Mouse (Mus musculus): ENCODE data around the gene Smad6.

Smad6 gene

DNA sequence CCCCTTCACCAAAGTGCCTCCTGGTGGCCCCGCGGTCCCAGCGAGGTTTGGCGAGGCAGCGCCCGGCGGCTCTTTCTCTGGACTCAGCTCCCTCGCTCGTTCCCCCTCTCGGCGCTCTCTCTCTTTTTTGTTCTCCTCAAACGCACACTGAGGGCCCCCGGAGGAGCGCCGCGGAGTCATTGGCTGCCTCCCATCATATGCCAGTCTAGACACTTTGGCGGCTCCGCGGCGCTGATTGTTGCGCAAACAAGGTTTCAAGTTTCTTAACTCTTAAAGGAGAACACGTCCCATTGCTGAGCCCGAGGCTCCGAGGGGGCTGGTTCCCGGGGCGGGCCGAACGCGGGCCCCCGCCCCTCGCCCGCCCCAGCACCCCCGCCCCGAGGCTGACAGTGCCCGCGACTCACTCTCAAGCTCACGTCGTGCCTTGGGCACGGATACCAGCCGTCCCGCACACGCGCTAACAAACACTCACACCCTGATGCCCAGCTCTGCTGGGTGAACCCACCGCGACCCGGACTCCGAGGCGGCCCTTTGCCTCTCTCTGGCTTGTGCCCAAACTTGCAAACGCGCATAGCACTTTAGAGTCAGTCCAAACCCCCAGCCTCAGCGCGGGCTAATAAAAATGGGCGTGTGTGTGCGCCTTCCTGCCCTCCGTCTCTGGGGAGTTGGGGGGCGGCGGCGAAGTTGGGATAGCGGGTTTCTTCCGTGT lies at the start of gene Smad6:
Gene Smad6, minus strand, starts transcription at position 207 of the 709 bp plus-strand sequence.
- DNase-seq (ENCODE audit: low spot score in 2 of 2), result peak; percentile 26 to 56

DNA sequence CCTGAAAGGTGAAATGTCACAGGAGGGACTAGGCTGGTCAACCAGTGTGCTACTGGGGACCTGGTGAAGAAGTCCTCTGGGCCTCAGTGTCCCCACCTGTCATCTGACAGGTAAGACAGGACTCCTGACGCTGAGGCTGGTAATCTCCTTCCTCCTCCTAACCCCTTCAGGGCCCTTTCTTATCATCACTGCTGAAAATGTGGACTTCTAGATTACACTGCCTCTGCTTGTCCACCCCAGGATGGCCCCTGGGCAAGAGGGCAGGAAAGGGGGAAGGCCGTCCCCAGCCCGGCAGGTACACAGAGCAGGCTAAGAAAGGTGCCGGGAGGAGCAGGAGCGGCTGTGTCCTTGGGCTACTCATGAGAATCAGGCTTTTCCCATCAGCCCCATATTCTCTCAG lies 48.8 kb upstream of the Smad6 start:
- no peak for DNase-seq (ENCODE audit: low spot score in 2 of 2)

GRCm38 (mm10) chr9:64069131-64069530 lies 47.3 kb upstream of the Smad6 start:
- no peak for DNase-seq (ENCODE audit: low spot score in 2 of 2)

DNA sequence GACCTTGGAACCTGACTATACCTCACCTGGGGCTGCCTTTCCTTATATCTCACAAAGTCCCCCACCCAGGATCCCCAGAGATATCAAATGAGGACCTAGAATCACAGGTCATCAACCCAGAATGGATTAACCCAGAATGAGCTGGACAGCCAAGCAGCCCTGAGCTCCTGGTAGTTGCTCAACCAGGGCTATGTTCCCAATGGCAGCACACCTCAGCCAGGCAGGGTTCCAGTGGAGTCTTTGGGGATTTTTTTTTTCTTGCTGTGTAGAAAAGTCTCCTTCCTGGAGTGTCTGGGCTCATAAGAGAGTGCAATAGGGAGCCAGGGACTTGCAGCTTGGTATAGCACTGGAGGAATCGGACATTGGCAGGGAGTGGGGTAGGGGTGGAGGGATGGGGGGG lies 46.7 kb upstream of the Smad6 start:
- DNase-seq (ENCODE audit: low spot score in 2 of 2), result no peak

DNA sequence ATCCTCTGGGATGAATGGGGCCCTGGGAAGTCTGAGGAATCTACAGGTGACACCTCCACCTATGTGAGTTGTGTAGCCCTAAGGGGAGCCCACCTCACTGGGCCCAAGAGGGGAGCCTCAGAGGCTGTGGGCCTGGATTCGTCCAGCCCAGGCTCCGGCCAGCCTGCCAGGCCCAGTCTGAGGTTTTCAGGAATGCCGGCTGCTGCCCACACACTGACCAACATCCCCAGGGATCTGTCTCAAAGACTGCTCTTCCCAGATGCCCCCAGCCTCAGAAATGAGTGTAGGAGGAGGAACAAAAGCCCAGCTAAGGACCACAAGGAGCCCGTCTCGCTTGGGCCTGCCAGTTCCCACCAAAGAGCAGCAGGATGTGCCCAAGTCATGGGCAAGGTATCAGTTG lies 45.9 kb upstream of the Smad6 start:
- DNase-seq (ENCODE audit: low spot score in 2 of 2), result no peak

DNA sequence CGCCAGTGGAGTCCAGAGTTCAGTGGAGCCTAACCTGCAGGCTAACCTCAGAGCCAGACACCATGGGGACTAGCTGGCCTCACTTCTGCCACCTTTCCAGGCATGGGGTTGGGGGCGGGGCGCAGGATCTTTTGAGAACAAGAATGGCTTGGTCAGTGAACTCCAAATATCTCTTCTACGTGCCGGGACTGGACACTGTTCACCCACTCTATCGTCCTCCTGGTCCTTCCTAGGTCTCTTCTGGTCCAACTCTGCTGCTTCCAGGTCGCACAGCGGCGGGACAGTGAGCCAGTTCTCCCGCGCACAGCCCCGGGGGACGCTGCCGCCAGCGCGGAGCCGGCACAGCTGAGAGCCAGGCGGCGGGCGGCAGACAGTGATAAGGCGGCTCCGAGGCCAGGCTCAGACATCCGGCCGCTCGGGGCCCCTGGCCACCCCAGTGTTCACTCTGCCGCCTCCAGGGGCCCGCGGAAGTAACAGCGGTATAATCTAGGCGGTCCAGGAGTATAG lies 38.2 kb upstream of the Smad6 start:
- peak; percentile 21 to 28 for DNase-seq (ENCODE audit: low spot score in 2 of 2)

DNA sequence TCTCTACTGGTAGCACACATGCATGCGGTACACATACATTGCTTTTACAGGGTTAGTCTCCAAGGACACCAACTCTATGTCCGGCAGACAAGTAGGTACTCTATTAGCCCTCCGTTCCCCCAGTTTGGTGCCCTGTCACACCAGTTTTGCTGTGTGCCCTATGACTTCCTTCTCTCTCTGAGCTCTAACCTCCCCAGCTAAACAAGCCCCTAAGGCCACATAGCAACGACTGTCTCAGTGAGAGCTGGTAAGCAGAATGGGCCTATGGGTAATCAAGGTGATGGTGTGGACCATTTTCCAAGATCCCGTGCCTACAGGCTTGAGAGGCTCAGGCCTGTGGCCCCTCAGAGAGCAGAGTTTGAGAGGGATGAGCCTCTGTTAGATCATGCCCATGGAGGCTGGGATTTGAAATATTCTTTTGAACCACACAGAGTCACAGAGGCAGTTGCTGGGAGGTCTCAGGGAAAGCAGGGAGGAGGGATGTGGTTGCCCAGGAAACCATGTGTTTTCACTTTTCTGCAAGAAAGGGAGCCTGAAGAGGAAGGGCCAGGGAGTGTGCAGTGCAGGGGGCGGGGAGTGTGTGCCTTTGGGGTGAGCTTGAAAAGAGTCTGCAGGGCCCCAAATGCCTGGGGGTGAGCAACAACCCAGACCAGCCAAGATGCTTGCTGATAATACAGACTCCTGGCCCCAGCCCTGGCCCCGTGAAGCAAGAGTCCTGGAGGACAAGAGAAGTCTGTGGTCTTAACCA lies 36.2 kb upstream of the Smad6 start:
- no peak for DNase-seq (ENCODE audit: low spot score in 2 of 2)

- DNase-seq (ENCODE audit: low spot score in 2 of 2), result no peak
These were observed 33.3 kb upstream of the Smad6 start for GRCm38 (mm10) chr9:64055162-64055561.

DNA sequence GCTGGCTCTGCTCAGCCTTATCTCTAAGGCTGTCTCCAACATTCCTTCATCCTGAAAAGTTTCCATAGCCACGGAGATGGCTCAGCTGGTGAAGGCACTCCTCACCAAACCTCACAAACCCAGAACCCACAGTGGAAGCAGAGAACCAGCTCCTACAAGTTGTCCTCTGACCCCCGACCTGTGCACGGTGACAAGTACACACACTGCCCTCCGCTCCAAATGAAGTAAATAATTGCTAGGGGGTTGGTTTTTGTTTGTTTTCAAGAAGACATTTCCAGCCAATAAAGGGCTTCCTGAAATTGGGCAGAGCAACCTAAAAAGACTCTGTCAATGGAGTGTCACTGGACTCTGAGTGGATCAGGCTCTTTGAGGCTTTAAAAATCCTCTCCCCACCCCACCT lies 31.9 kb upstream of the Smad6 start:
- no peak for DNase-seq (ENCODE audit: low spot score in 2 of 2)

DNA sequence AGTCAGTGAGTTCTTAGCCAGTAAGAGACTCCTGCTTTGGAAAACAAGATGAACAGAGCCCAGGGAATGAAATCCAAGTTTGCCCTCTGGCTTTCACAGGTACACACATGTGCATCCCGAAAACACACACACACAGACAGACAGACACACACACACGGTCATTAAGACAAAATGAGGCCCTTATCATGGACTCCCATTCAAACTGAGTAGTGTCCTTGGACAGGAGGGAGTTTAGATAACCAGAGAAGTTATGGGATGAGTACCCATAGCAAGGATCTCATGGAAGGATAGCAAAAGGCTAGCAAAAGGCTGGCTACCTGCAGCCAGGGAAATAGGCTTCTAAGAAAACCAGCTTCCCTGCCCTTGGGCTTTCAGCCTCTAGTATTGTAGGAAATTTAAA lies 29.4 kb upstream of the Smad6 start:
- no peak for DNase-seq (ENCODE audit: low spot score in 2 of 2)

GRCm38 (mm10) chr9:64050513-64051065 lies 28.7 kb upstream of the Smad6 start:
- DNase-seq (ENCODE audit: low spot score in 2 of 2), result no peak

- DNase-seq (ENCODE audit: low spot score in 2 of 2), result peak; percentile 69 to 71
These were observed 27.9 kb upstream of the Smad6 start for GRCm38 (mm10) chr9:64049471-64050380.

- no peak for DNase-seq (ENCODE audit: low spot score in 2 of 2)
These were observed 23.4 kb upstream of the Smad6 start for GRCm38 (mm10) chr9:64045117-64045890.

DNA sequence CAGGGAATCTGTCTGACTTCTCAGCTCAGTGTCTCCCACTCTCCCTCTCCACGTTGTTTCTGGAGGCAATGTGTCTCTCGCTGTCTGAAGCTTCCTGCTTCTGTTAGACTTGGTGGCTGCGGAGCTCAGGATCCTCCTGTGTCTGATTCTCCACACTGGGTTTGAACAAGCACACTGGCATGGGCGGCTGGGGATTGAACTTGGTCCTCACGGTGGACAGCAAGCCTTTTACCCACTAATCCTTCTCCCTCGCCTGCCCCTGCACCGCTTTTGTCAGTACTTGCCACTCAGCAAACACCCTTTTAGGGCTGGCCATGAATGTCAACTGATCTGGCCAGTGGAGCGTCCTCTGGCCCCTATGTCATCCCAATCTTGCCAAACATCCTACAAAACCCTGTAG lies 22.5 kb upstream of the Smad6 start:
- no peak for DNase-seq (ENCODE audit: low spot score in 2 of 2)

GRCm38 (mm10) chr9:64042911-64043310 lies 21.1 kb upstream of the Smad6 start:
- no peak for DNase-seq (ENCODE audit: low spot score in 2 of 2)

DNA sequence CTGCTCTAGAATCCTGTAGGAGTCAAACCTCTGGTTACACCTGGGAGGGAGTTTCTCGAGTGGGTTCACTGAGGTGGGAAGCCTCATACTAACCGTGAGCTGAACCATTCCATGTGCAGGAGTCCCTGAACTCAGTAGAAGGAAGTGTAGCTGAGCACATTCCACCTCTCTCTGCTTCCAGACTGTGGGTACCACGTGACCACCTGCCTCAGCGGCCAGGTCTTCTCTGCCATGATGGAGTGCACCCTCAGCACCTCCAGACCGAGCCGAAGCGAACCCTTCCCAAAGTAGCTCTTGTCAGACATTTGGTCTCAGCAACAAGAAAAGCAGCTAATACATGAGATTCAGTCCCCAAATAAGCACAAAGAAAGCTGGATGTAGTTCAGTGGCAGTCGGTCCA lies 20.4 kb upstream of the Smad6 start:
- no peak for DNase-seq (ENCODE audit: low spot score in 2 of 2)

DNA sequence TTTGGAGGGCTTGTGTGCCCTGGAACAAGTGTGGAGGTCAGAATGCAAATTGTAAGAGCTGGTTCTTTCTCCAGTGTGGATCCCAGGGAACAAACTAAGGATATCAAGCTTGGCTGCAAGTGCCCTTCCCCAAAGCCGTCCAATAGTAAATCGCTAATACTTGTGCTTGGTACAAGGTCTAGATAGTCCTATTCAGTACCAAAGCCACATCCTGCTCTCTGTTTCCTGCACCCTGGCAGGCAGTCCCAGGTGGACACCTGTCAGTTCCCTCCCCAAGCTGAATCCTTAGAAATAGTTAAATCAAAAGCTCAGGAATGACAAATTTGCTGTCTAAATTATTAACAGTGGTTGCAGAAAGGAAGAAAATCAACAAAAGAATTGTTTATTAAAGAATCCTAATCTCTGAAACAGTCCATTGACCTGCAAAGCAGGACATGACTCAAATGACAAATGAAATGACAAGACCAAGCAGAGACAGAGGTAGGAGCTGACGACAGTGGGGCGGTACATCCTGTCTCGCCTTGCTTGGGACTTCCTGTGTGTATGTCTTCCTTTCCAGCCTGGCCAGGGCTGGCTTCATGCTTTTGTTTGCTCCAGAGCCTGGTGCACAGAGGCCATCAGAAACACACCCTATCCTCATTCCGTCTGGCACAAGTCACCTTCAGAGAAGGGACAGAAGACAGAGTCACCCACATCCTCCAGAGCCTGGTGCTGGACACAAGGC lies 8.2 kb upstream of the Smad6 start:
- no peak for DNase-seq (ENCODE audit: low spot score in 2 of 2)

- DNase-seq (ENCODE audit: low spot score in 2 of 2), result peak in 1 of 2 experiments; percentile 42
These were observed 3.7 kb upstream of the Smad6 start for GRCm38 (mm10) chr9:64025565-64025964.

- DNase-seq (ENCODE audit: low spot score in 2 of 2), result no peak
These were observed 3.1 kb upstream of the Smad6 start for GRCm38 (mm10) chr9:64024976-64025375.

Data from natural killer cell, adult 2 months (primary cell).